Mouse (Mus musculus) regulatory T cell (primary cell): ENCODE measurements around the gene Agpat1.

Experiments
- in situ Hi-C: fragments of 300-600 bp; cut with MboI, MseI; formaldehyde crosslinking; loops from one replicate; pipeline ENCODE4 v1.15.1; 2025; ENCODE audit warnings: high pct_unique_total_duplicates

Gene Agpat1

GRCm38 (mm10) chr17:34604511-34605237, 612 bp downstream of the Agpat1 start:
- in situ Hi-C loops, result loop anchor here (25.0 kb wide), 1 partner anchor 692 kb away; the partner anchor contains the start of genes Daxx, Platr17, Tapbp and Zbtb22

GRCm38 (mm10) chr17:34605609-34606008, 1.5 kb downstream of the Agpat1 start:
- in situ Hi-C loops, result loop anchor here (25.0 kb wide), 1 partner anchor 693 kb away; the partner anchor contains the start of genes Daxx, Platr17, Tapbp and Zbtb22

- in situ Hi-C loops, result loop anchor here (25.0 kb wide), 1 partner anchor 694 kb away; the partner anchor contains the start of genes Daxx, Platr17, Tapbp and Zbtb22
These were observed 2.4 kb downstream of the Agpat1 start for GRCm38 (mm10) chr17:34606186-34607039.

- in situ Hi-C loops, result loop anchor here (25.0 kb wide), 1 partner anchor 696 kb away; the partner anchor contains the start of genes Daxx, Platr17, Tapbp and Zbtb22
These were observed 3.9 kb downstream of the Agpat1 start for GRCm38 (mm10) chr17:34607997-34608396.

- in situ Hi-C loops, result loop anchor here (5.0 to 25.0 kb wide), 3 partner anchors 44 to 699 kb away; partner anchors contain the start of genes Daxx, Platr17, Tapbp and Zbtb22
These were observed 7.0 kb downstream of the Agpat1 start for GRCm38 (mm10) chr17:34611050-34611449.

GRCm38 (mm10) chr17:34613054-34613645, 9.1 kb downstream of the Agpat1 start:
- in situ Hi-C loops, result loop anchor here (5.0 to 25.0 kb wide), 3 partner anchors 46 to 701 kb away; partner anchors contain the start of genes Daxx, Platr17, Tapbp and Zbtb22

GRCm38 (mm10) chr17:34613830-34614229, 9.8 kb downstream of the Agpat1 start:
- in situ Hi-C loops, result loop anchor here (5.0 to 25.0 kb wide), 3 partner anchors 47 to 702 kb away; partner anchors contain the start of genes Daxx, Platr17, Tapbp and Zbtb22

GRCm38 (mm10) chr17:34615871-34616270, 11.8 kb downstream of the Agpat1 start, which contains the start of gene Egfl8:
Gene Egfl8, minus strand, starts transcription at chr17:34615971.
- in situ Hi-C loops, result loop anchor here (25.0 kb wide), 1 partner anchor 704 kb away; the partner anchor contains the start of genes Daxx, Platr17, Tapbp and Zbtb22

GRCm38 (mm10) chr17:34618999-34619398, 14.9 kb downstream of the Agpat1 start:
- in situ Hi-C loops, result loop anchor here (25.0 kb wide), 1 partner anchor 707 kb away; the partner anchor contains the start of genes Daxx, Platr17, Tapbp and Zbtb22

- in situ Hi-C loops, result loop anchor here (25.0 kb wide), 1 partner anchor 709 kb away; the partner anchor contains the start of genes Daxx, Platr17, Tapbp and Zbtb22
These were observed 16.9 kb downstream of the Agpat1 start for GRCm38 (mm10) chr17:34621006-34621405.

GRCm38 (mm10) chr17:34623161-34623560, 19.1 kb downstream of the Agpat1 start:
- in situ Hi-C loops, result loop anchor here (25.0 kb wide), 1 partner anchor 711 kb away; the partner anchor contains the start of genes Daxx, Platr17, Tapbp and Zbtb22

GRCm38 (mm10) chr17:34624981-34625380, 20.9 kb downstream of the Agpat1 start:
- in situ Hi-C loops, result loop anchor here (25.0 kb wide), 1 partner anchor 713 kb away; the partner anchor contains the start of genes Daxx, Platr17, Tapbp and Zbtb22

GRCm38 (mm10) chr17:34626062-34626772, 22.2 kb downstream of the Agpat1 start:
- in situ Hi-C loops, result no loop called here

- in situ Hi-C loops, result no loop called here
These were observed 22.7 kb downstream of the Agpat1 start for GRCm38 (mm10) chr17:34626773-34627092.

GRCm38 (mm10) chr17:34627093-34627942, 23.3 kb downstream of the Agpat1 start:
- in situ Hi-C loops, result no loop called here

GRCm38 (mm10) chr17:34627943-34628643, 24.0 kb downstream of the Agpat1 start, which contains the start of gene Ppt2:
Gene Ppt2, minus strand, starts transcription at chr17:34628510.
- in situ Hi-C loops, result no loop called here

GRCm38 (mm10) chr17:34628644-34628967, 24.5 kb downstream of the Agpat1 start:
- in situ Hi-C loops, result no loop called here

- in situ Hi-C loops, result no loop called here
These were observed 25.2 kb downstream of the Agpat1 start, which contains the start of gene Prrt1 for GRCm38 (mm10) chr17:34629221-34629751. Gene Prrt1, plus strand, starts transcription at chr17:34629533.
